In genomic region chr5:23126851-23127250, GRCm38 (mm10) we compare ENCODE assay signal across 15 mouse cellular contexts.
"Had no signal": no experiment of that assay in that cellular context is flagged by ENCODE, and none has a peak within 500 bp of the region (broad histone marks: within the 10 kb centered on the region; RNA-seq: fewer than 3 reads in every experiment).

No protein-coding gene starts in this region.

- H3K9me3 ChIP-seq: limb, embryonic 15.5 days; liver, embryonic 12.5 days; midbrain, embryonic 10.5 days; neural tube, embryonic 13.5 days had no signal

- H3K4me3 ChIP-seq: limb, embryonic 15.5 days; liver, embryonic 12.5 days; midbrain, embryonic 10.5 days; neural tube, embryonic 13.5 days had no signal

- H3K36me3 ChIP-seq: limb, embryonic 15.5 days; liver, embryonic 12.5 days; midbrain, embryonic 10.5 days; neural tube, embryonic 13.5 days had no signal

- DNase-seq: kidney, postnatal 36 days; layer of hippocampus, adult 9-11 months; layer of hippocampus, postnatal 36 days; lung, embryonic 14.5 days; lung, postnatal 10 days; lung, postnatal 4 days; midbrain, embryonic 14.5 days; right cerebral cortex, postnatal 14 days; thymus, postnatal 4 days had no signal

- H3K9ac ChIP-seq: limb, embryonic 15.5 days; liver, embryonic 12.5 days; lung, embryonic 14.5 days; neural tube, embryonic 13.5 days had no signal

- H3K4me1 ChIP-seq: limb, embryonic 15.5 days; liver, embryonic 12.5 days; midbrain, embryonic 10.5 days; neural tube, embryonic 13.5 days had no signal

- H3K4me2 ChIP-seq: limb, embryonic 15.5 days; liver, embryonic 12.5 days; lung, embryonic 14.5 days; neural tube, embryonic 13.5 days had no signal

- H3K27me3 ChIP-seq: limb, embryonic 15.5 days; liver, embryonic 12.5 days; neural tube, embryonic 13.5 days had no signal

- ATAC-seq: liver, embryonic 12.5 days had no signal

- H3K27ac ChIP-seq: kidney, postnatal 0 days; limb, embryonic 15.5 days; liver, embryonic 12.5 days; midbrain, embryonic 10.5 days; neural tube, embryonic 13.5 days; stomach, postnatal 0 days had no signal
